Mouse (Mus musculus) embryonic facial prominence, embryonic 13.5 days (tissue): ENCODE data around the gene Bcar1. TPM values are rescaled to one million over a fixed set of nuclear protein-coding genes. Genes with fewer than 3 reads are reported as not detected.
A peak's percentile ranks its signal among the peaks of the same experiment; 100 is the strongest.

Experiments
- ATAC-seq: fragments of 200-750 bp; cut with Nextera tagmentation; 2 replicates; pipeline ENCODE4 v1.8.0; 2017; ENCODE audit warnings: low read depth; ENCODE audit not compliant: insufficient number of reproducible peaks, insufficient read depth, low FRiP score, low TSS enrichment
- H3K27ac ChIP-seq: fragments of 300-500 bp; sonication (generic); 2 replicates; pipeline ENCODE4 v1.5.1; 2015; ENCODE audit warnings: moderate library complexity, mild to moderate bottlenecking, inconsistent platforms
- H3K27me3 ChIP-seq: fragments of 300-500 bp; sonication (generic); 2 replicates; pipeline ENCODE4 v1.6.1; 2015; ENCODE audit warnings: mild to moderate bottlenecking, inconsistent platforms
- H3K36me3 ChIP-seq: fragments of 300-500 bp; sonication (generic); 2 replicates; pipeline ENCODE4 v1.6.1; 2015; ENCODE audit warnings: mild to moderate bottlenecking, inconsistent platforms
- H3K4me1 ChIP-seq: fragments of 300-500 bp; sonication (generic); 2 replicates; pipeline ENCODE4 v1.6.1; 2015; ENCODE audit warnings: inconsistent platforms
- H3K4me2 ChIP-seq: fragments of 300-500 bp; sonication (generic); 2 replicates; pipeline ENCODE4 v1.6.1; 2015; ENCODE audit warnings: moderate library complexity, mild to moderate bottlenecking, inconsistent platforms
- H3K4me3 ChIP-seq: fragments of 300-500 bp; sonication (generic); 2 replicates; pipeline ENCODE4 v1.5.1; 2015; ENCODE audit warnings: mild to moderate bottlenecking, inconsistent platforms
- H3K9ac ChIP-seq: fragments of 300-500 bp; sonication (generic); 2 replicates; pipeline ENCODE4 v1.6.1; 2015; ENCODE audit warnings: mild to moderate bottlenecking, inconsistent platforms
- H3K9me3 ChIP-seq: fragments of 300-500 bp; sonication (generic); 2 replicates; pipeline ENCODE4 v1.6.1; 2016; ENCODE audit warnings: inconsistent platforms
- WGBS: fragments of 180-500 bp; shearing (Covaris S2); methylation state at CpG from one replicate; pipeline ENCODE4 v1.1.7; 2015; ENCODE audit warnings: mixed read lengths; 5-methylcytosine and 5-hydroxymethylcytosine counted together
- polyA plus RNA-seq: library from polyadenylated mRNA; unstranded; fragments of >200 nt; fragmentation: Nextera tagmentation; extraction: Ambion mirVana; gene quantifications from 2 replicates; pipeline ENCODE4 v1.2.1, GENCODE M21; 2015

The Bcar1 gene
- polyA plus RNA-seq, 1 experiment from 2014 or later, result 37.3 TPM

GRCm38 (mm10) chr8:111746582-111747465 is 3.2 kb upstream of the Bcar1 start:
- no peaks in the 10 kb centered on the region for H3K9me3 ChIP-seq
- no peaks in the 10 kb centered on the region for H3K36me3 ChIP-seq
- 81% methylated on average over 13 of the region's 13 CpGs for WGBS
- H3K9ac ChIP-seq, result no peak overlapping the region
- H3K27me3 ChIP-seq, result no peaks in the 10 kb centered on the region
- no peak overlapping the region for H3K4me2 ChIP-seq
- H3K4me3 ChIP-seq, result no peak overlapping the region
- peaks cover 37% of the 10 kb centered on the region for H3K4me1 ChIP-seq
- H3K27ac ChIP-seq, result no peak overlapping the region
- no peak for ATAC-seq

DNA sequence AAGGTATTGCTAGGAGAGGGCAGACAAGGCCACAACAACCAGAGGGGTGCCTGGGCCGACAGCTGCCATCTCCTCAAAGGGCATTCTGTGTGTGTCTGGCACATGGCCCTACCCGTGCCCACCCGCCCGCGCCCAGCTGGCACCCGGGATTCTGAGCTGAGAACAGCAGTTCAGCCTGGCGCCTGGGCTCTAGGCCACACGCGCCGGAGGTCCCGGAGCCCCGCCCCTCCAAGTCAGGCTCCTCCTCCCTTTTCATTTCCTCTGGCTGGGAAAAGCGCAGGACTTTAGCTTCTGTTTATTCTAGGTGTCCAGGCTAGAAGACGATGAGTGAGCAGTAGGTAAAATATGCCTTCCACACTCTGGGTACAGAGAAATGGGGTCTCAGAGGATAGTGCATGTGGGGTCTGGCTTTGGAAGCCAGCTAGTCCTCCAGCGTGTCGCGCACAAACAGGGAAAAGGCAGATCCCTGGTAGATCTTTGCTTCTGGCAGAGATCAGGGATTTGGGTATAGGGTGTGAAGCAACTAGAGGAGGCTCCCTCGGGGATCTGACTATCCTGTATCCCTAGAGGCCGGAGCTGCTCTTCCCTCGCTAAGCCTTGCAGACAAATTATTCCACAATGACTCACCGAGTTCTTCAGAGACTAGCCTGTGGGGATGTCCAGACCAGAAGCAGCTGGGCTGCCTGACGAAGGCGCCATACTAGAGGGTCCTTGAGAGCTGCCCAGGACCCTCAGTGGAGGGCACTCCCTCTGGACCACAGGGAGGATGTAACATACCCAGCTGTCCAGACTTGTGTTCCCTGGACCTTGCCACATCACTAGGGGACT is 2.2 kb upstream of the Bcar1 start:
- 5% methylated on average over 23 of the region's 23 CpGs for WGBS
- H3K9me3 ChIP-seq, result no peaks in the 10 kb centered on the region
- H3K4me2 ChIP-seq, result peak overlapping the region; percentile 57
- no peaks in the 10 kb centered on the region for H3K27me3 ChIP-seq
- ATAC-seq, result no peak
- no peaks in the 10 kb centered on the region for H3K36me3 ChIP-seq
- H3K9ac ChIP-seq, result peak overlapping the region; percentile 58; the same call in 1 of the 2 replicates
- no peak overlapping the region; the same call in 1 of the 2 replicates for H3K27ac ChIP-seq
- H3K4me3 ChIP-seq, result peak overlapping the region; percentile 29
- H3K4me1 ChIP-seq, result peaks cover 47% of the 10 kb centered on the region

DNA sequence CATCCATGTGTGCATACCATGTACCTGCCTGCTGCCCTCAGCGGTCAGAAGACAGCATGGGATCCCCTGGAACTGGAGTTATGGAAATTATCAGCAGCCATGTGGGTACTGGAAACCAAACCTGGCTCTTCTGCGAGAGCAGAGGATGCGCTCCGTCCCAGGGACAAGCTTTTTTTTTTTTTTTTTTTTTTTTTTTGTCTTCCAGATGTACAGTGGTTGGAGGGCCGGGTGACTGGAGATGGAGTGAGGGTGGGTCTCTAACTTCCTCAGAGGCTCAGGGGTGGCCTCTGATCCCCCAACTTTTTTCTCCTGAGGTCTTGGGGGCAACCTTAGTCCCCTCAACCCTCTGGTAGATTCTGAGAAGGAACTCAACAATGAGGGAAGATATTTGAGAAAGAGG is 1.5 kb upstream of the Bcar1 start:
- Histone ChIP-seq H3K9ac (no peak overlapping the region), H3K4me3 (0 out of 2 replicates have a peak overlapping the region, but pooled peaks have one; percentile 29), H3K9me3 (no peaks in the 10 kb centered on the region), H3K36me3 (no peaks in the 10 kb centered on the region), H3K4me2 (peak overlapping the region; percentile 57), H3K27me3 (no peaks in the 10 kb centered on the region), H3K4me1 (peaks cover 54% of the 10 kb centered on the region), H3K27ac (no peak overlapping the region)
- no peak for ATAC-seq
- 59% methylated on average over 5 of the region's 5 CpGs for WGBS

- 0 out of 2 replicates have a peak, but pooled peaks have one; percentile 2 for ATAC-seq
- Histone ChIP-seq H3K27ac (peak overlapping the region; percentile 85), H3K9me3 (no peaks in the 10 kb centered on the region), H3K4me3 (peak overlapping the region; percentile 90), H3K27me3 (no peaks in the 10 kb centered on the region), H3K4me2 (peak overlapping the region; percentile 81), H3K36me3 (no peaks in the 10 kb centered on the region), H3K9ac (peak overlapping the region; percentile 92), H3K4me1 (peaks cover 72% of the 10 kb centered on the region)
- 1% methylated on average over 40 of the region's 44 CpGs for WGBS
These were observed 363 bp downstream of the Bcar1 start for GRCm38 (mm10) chr8:111743101-111743791.

DNA sequence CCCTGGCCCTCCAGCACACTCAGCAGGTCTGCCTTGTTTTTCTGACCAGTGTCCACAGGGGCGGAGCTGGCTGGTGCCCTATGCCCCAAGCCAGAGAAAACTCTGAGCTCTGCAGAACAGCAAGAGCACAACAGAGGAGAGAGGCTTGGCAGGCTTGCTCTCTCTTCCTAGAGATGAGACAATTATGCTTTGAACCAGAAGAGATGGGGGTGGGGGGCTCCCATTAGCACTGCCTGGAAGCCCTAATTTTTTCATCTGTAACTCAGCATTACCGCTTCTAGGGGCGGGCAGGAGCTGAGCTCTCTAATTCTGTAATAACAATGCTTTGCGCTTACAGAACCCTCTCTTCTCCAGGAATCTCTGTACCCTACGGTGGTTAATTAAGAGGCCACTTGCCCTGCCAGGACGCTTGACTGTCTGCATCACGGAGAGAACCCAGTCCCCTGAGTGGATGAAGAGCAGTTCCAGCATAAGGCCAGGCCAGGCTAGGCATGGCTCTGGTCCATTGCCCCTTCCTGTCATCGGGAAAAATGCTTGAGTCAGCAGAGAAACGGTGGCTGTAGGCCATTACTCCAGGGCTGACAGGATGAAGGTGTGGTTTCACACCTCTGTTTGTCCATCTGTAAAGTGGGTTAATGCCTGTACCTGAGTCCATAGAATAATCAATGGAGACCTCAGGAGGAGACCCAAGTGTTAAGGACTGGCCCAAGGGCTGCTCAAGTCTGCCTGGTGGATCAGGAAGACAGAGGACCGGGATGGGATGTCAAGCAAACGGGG is 1.2 kb downstream of the Bcar1 start:
- Histone ChIP-seq H3K27me3 (no peaks in the 10 kb centered on the region), H3K36me3 (no peaks in the 10 kb centered on the region), H3K9ac (peak overlapping the region; percentile 92), H3K4me2 (peak overlapping the region; percentile 81), H3K9me3 (no peaks in the 10 kb centered on the region), H3K27ac (peak overlapping the region; percentile 85), H3K4me1 (peaks cover 73% of the 10 kb centered on the region), H3K4me3 (peak overlapping the region; percentile 90)
- ATAC-seq, result no peak
- 13% methylated on average over 11 of the region's 11 CpGs for WGBS

- no peak for ATAC-seq
- Histone ChIP-seq H3K36me3 (0 out of 2 replicates have a peak, but pooled peaks cover 3% of the 10 kb centered on the region), H3K27me3 (no peaks in the 10 kb centered on the region), H3K9me3 (no peaks in the 10 kb centered on the region), H3K4me2 (peak overlapping the region; percentile 81), H3K4me1 (peaks cover 82% of the 10 kb centered on the region), H3K27ac (peak overlapping the region; percentile 85), H3K4me3 (peak overlapping the region; percentile 90; the same call in 1 of the 2 replicates), H3K9ac (peak overlapping the region; percentile 92; the same call in 1 of the 2 replicates)
- 59% methylated on average over 6 of the region's 6 CpGs for WGBS
These were observed 2.1 kb downstream of the Bcar1 start for GRCm38 (mm10) chr8:111741556-111741955.

GRCm38 (mm10) chr8:111740994-111741393 is 2.6 kb downstream of the Bcar1 start:
- H3K27me3 ChIP-seq, result no peaks in the 10 kb centered on the region
- no peaks in the 10 kb centered on the region for H3K9me3 ChIP-seq
- 82% methylated on average over 8 of the region's 8 CpGs for WGBS
- H3K36me3 ChIP-seq, result 0 out of 2 replicates have a peak, but pooled peaks cover 3% of the 10 kb centered on the region
- peak overlapping the region; percentile 81; the same call in 1 of the 2 replicates for H3K4me2 ChIP-seq
- peaks cover 82% of the 10 kb centered on the region for H3K4me1 ChIP-seq
- no peak overlapping the region for H3K4me3 ChIP-seq
- peak overlapping the region; percentile 7; the same call in 1 of the 2 replicates for H3K9ac ChIP-seq
- H3K27ac ChIP-seq, result 0 out of 2 replicates have a peak overlapping the region, but pooled peaks have one; percentile 85
- no peak for ATAC-seq

GRCm38 (mm10) chr8:111740301-111740711 is 3.3 kb downstream of the Bcar1 start:
- Histone ChIP-seq H3K36me3 (0 out of 2 replicates have a peak, but pooled peaks cover 3% of the 10 kb centered on the region), H3K27ac (no peak overlapping the region), H3K4me1 (peaks cover 82% of the 10 kb centered on the region), H3K27me3 (no peaks in the 10 kb centered on the region), H3K9ac (0 out of 2 replicates have a peak overlapping the region, but pooled peaks have one; percentile 7), H3K4me3 (no peak overlapping the region), H3K9me3 (no peaks in the 10 kb centered on the region), H3K4me2 (no peak overlapping the region)
- ATAC-seq, result no peak
- WGBS, result 81% methylated on average over 7 of the region's 7 CpGs

DNA sequence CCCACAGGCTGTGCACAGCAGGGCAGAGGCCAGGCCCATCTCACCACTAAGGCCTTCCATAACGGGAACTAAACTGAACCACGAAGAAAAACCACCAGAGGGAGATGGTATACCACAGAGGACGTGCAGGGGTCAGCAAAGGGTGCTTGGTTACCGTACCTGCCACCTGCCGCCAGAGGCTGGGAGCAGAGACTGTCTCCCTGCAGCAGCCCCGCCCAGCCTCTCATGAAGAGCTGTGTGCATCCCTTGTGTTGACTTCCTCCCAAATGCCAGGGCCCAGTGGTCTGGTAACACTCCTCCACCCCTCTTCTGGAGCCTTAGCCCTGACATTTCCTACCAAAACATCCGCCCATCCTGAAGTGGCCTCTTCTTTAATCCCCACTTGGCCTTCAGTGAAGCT is 4.0 kb downstream of the Bcar1 start:
- no peaks in the 10 kb centered on the region for H3K27me3 ChIP-seq
- H3K4me1 ChIP-seq, result peaks cover 85% of the 10 kb centered on the region
- H3K4me3 ChIP-seq, result no peak overlapping the region
- WGBS, result 48% methylated on average over 7 of the region's 7 CpGs
- 0 out of 2 replicates have a peak, but pooled peaks cover 3% of the 10 kb centered on the region for H3K36me3 ChIP-seq
- H3K9me3 ChIP-seq, result no peaks in the 10 kb centered on the region
- no peak overlapping the region for H3K4me2 ChIP-seq
- H3K27ac ChIP-seq, result no peak overlapping the region
- ATAC-seq, result no peak
- no peak overlapping the region for H3K9ac ChIP-seq

GRCm38 (mm10) chr8:111738867-111739266 is 4.7 kb downstream of the Bcar1 start:
- peak overlapping the region; percentile 11; the same call in 1 of the 2 replicates for H3K9ac ChIP-seq
- no peak for ATAC-seq
- WGBS, result 55% methylated on average over 6 of the region's 6 CpGs

More at GRCm38 (mm10) chr8:111738867-111739266, 4.7 kb downstream of the Bcar1 start:
- no peak overlapping the region for H3K4me2 ChIP-seq
- H3K4me3 ChIP-seq, result no peak overlapping the region
- no peaks in the 10 kb centered on the region for H3K27me3 ChIP-seq
- H3K36me3 ChIP-seq, result 0 out of 2 replicates have a peak, but pooled peaks cover 3% of the 10 kb centered on the region
- H3K27ac ChIP-seq, result no peak overlapping the region
- H3K9me3 ChIP-seq, result no peaks in the 10 kb centered on the region
- H3K4me1 ChIP-seq, result peaks cover 85% of the 10 kb centered on the region
